Mouse (Mus musculus) neural tube, embryonic 12.5 days (tissue): ENCODE results near the gene Pilrb2. TPM values are rescaled to one million over a fixed set of nuclear protein-coding genes. Genes with fewer than 3 reads are reported as not detected.
"Not testable (repeated sequence)": the region's sequence is repeated elsewhere in the genome, so short reads cannot be mapped to it uniquely, and the experiment has no call there.

Source experiments
- ATAC-seq: fragments of 200-750 bp; cut with Nextera tagmentation; 2 replicates; pipeline ENCODE4 v1.8.0; 2017; ENCODE audit warnings: low read depth, mild to moderate bottlenecking, moderate TSS enrichment, moderate library complexity; ENCODE audit not compliant: low FRiP score
- H3K27ac ChIP-seq: fragments of 300-500 bp; sonication (generic); 2 replicates; pipeline ENCODE4 v1.5.1; 2016
- H3K27me3 ChIP-seq: fragments of 300-500 bp; sonication (generic); replicated peaks from 2 replicates; pipeline ENCODE4 v1.6.1; 2016; ENCODE audit warnings: mild to moderate bottlenecking
- H3K36me3 ChIP-seq: fragments of 300-500 bp; sonication (generic); 2 replicates; pipeline ENCODE4 v1.6.1; 2016; ENCODE audit warnings: mild to moderate bottlenecking
- H3K4me1 ChIP-seq: fragments of 300-500 bp; sonication (generic); 2 replicates; pipeline ENCODE4 v1.6.1; 2016
- H3K4me2 ChIP-seq: fragments of 300-500 bp; sonication (generic); replicated peaks from 2 replicates; pipeline ENCODE4 v1.6.1; 2016; ENCODE audit warnings: mild to moderate bottlenecking
- H3K4me3 ChIP-seq: fragments of 300-500 bp; sonication (generic); 2 replicates; pipeline ENCODE4 v1.5.1; 2016
- H3K9ac ChIP-seq: fragments of 300-500 bp; sonication (generic); 2 replicates; pipeline ENCODE4 v1.6.1; 2016; ENCODE audit warnings: mild to moderate bottlenecking
- H3K9me3 ChIP-seq: fragments of 300-500 bp; sonication (generic); 2 replicates; pipeline ENCODE4 v1.6.1; 2016; ENCODE audit warnings: mild to moderate bottlenecking
- WGBS: fragments of 180-500 bp; shearing (Covaris S2); methylation state at CpG from one replicate; pipeline ENCODE4 v1.1.7; 2016; 5-methylcytosine and 5-hydroxymethylcytosine counted together
- polyA plus RNA-seq: library from polyadenylated mRNA; unstranded; fragments of >200 nt; fragmentation: Nextera tagmentation; extraction: Ambion mirVana; gene quantifications from 2 replicates; pipeline ENCODE4 v1.2.1, GENCODE M21; 2016

Gene Pilrb2
- polyA plus RNA-seq: not detected in 2 replicates

DNA sequence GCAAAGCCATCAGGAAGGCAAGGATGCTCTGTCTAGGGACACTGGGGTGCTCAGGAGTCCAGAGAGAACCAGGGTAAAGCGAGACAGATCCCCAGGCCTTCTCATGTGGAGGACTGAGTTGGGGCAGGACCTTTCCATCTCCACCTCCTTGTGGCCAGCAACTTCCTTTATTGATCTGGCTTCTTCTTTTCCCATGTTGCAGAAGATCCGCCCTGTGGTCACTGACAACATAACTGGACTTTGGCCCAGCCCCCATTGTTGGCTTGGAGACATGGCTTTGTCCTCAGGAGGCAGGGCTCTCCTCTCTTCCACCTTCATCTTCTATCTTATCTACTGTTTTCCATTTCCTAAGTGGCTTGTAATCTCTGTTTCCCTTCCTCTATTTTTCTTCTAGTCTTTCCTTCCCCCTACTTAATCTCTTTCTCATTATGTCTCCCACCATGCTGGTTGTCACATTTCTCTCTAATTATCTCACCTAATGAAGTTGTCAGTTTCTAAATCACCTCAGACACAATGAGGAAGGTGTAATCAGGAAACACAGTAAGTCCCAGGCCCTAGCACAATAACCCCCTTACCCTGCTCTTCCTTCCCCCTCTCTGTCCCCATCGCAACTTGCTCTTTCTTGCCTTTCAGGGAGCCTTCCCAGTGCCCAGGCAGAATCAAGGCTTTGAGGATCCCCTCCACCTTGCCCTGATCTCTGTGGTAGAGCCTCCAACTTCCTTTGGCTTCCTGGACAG is at the start of gene Pilrb2:
TSS of gene Pilrb2 (minus strand) at position 172 of the 737 bp plus-strand sequence.
- 71% methylated on average over 3 of the region's 3 CpGs for WGBS
- not testable (repeated sequence) for H3K9ac ChIP-seq, H3K4me1 ChIP-seq, H3K36me3 ChIP-seq, ATAC-seq, H3K27ac ChIP-seq, H3K4me3 ChIP-seq, H3K27me3 ChIP-seq, H3K9me3 ChIP-seq, H3K4me2 ChIP-seq

DNA sequence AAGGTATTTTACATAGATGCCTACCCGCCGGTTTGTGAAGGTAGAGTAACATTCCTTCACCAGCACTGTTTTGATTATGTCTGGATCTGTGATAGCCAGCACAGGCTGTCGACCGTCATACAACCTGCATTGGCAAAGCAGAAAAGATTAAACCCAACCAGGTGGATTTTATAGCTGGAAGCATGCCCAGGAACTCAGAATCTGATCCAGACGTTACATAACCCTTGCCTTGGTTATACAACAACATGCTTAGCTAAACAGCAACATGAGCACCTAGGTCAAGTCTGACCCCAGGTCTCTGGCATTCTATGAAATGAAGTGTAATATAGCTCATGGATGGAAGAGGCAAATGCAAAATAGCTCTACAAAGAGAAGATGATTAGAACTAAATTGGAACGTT is 43.9 kb upstream of the Pilrb2 start:
- Histone ChIP-seq H3K27ac (no peak overlapping the region), H3K9me3 (no peaks in the 10 kb centered on the region), H3K4me3 (no peak overlapping the region), H3K4me2 (no peak overlapping the region), H3K36me3 (no peaks in the 10 kb centered on the region), H3K9ac (no peak overlapping the region), H3K27me3 (no peaks in the 10 kb centered on the region), H3K4me1 (no peaks in the 10 kb centered on the region)
- no peak for ATAC-seq
- WGBS: 83% methylated on average over 6 of the region's 6 CpGs

DNA sequence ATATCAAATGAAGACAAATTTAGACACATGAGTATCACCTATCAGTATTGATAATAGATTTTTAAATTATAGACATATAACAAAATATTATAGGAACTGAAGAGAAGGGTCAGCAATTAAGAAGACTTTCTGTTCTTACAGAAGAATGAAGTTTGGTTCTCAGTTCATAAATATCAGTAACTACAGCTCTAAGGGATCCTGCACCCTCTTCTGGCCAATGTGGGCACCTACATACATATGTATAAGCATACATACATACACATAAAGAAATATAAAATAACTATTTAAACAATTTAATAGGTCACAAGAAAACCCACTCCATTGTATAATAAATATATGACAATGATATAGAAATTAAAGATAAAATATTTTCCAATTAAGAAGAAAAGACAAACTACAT is 42.9 kb upstream of the Pilrb2 start:
- Histone ChIP-seq H3K4me3 (no peak overlapping the region), H3K4me2 (no peak overlapping the region), H3K9ac (no peak overlapping the region), H3K36me3 (no peaks in the 10 kb centered on the region), H3K27me3 (no peaks in the 10 kb centered on the region), H3K27ac (no peak overlapping the region), H3K9me3 (no peaks in the 10 kb centered on the region), H3K4me1 (no peaks in the 10 kb centered on the region)
- ATAC-seq: no peak

GRCm38 (mm10) chr5:137909564-137910262 is 38.1 kb upstream of the Pilrb2 start:
- no peak overlapping the region for H3K4me2 ChIP-seq
- H3K4me3 ChIP-seq: no peak overlapping the region
- no peaks in the 10 kb centered on the region for H3K9me3 ChIP-seq
- H3K27me3 ChIP-seq: no peaks in the 10 kb centered on the region
- H3K36me3 ChIP-seq: no peaks in the 10 kb centered on the region
- no peaks in the 10 kb centered on the region for H3K4me1 ChIP-seq
- 84% methylated on average over 3 of the region's 3 CpGs for WGBS
- ATAC-seq: no peak
- no peak overlapping the region for H3K9ac ChIP-seq
- no peak overlapping the region for H3K27ac ChIP-seq

- WGBS: 88% methylated on average over 1 of the region's 1 CpGs
- Histone ChIP-seq H3K4me3 (no peak overlapping the region), H3K9me3 (no peaks in the 10 kb centered on the region), H3K27ac (no peak overlapping the region), H3K4me2 (no peak overlapping the region), H3K36me3 (no peaks in the 10 kb centered on the region), H3K9ac (no peak overlapping the region), H3K27me3 (no peaks in the 10 kb centered on the region), H3K4me1 (no peaks in the 10 kb centered on the region)
- ATAC-seq: no peak
Observed at GRCm38 (mm10) chr5:137897812-137898211, 26.2 kb upstream of the Pilrb2 start.

- Histone ChIP-seq H3K36me3 (no peaks in the 10 kb centered on the region), H3K4me3 (no peak overlapping the region), H3K4me1 (no peaks in the 10 kb centered on the region), H3K27me3 (no peaks in the 10 kb centered on the region), H3K4me2 (no peak overlapping the region), H3K9me3 (no peaks in the 10 kb centered on the region), H3K9ac (no peak overlapping the region), H3K27ac (no peak overlapping the region)
- ATAC-seq: no peak
- WGBS: 57% methylated on average over 1 of the region's 1 CpGs
Observed at GRCm38 (mm10) chr5:137892954-137893353, 21.3 kb upstream of the Pilrb2 start.

- 96% methylated on average over 1 of the region's 1 CpGs for WGBS
- Histone ChIP-seq H3K4me1 (no peaks in the 10 kb centered on the region), H3K4me3 (no peak overlapping the region), H3K9me3 (no peaks in the 10 kb centered on the region), H3K36me3 (no peaks in the 10 kb centered on the region), H3K27me3 (no peaks in the 10 kb centered on the region), H3K27ac (no peak overlapping the region), H3K9ac (no peak overlapping the region), H3K4me2 (no peak overlapping the region)
- no peak for ATAC-seq
Observed at GRCm38 (mm10) chr5:137887666-137888065, 16.1 kb upstream of the Pilrb2 start.

GRCm38 (mm10) chr5:137885894-137886293 is 14.3 kb upstream of the Pilrb2 start:
- Histone ChIP-seq H3K27ac (no peak overlapping the region), H3K4me3 (no peak overlapping the region), H3K4me2 (no peak overlapping the region), H3K9ac (no peak overlapping the region), H3K9me3 (no peaks in the 10 kb centered on the region), H3K27me3 (no peaks in the 10 kb centered on the region), H3K36me3 (no peaks in the 10 kb centered on the region), H3K4me1 (no peaks in the 10 kb centered on the region)
- ATAC-seq: no peak
- 16% methylated on average over 2 of the region's 2 CpGs for WGBS

- 86% methylated on average over 3 of the region's 3 CpGs for WGBS
Observed at GRCm38 (mm10) chr5:137883345-137883744, 11.7 kb upstream of the Pilrb2 start.

DNA sequence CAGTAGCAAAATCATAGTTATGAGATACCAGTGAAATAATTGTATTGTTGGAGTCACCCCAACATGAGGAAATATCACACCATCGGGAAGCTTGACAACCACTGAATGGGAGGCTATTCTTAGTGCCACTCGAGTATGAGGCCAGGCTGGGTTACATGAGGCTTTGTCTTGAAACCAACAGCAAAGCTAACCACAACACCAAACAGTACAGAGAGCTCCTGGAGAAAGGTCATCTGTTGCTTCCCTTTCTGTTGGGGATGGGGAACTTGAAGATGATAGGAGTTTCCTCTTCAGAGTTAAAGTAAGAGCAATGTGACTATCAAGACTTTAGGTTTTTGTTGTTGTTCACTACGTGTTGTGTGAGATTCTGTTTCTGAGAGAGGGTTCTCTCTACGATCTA is 11.3 kb upstream of the Pilrb2 start:
- no peak for ATAC-seq
- H3K36me3 ChIP-seq: no peaks in the 10 kb centered on the region
- H3K4me1 ChIP-seq: no peaks in the 10 kb centered on the region
- H3K4me2 ChIP-seq: no peak overlapping the region
- no peaks in the 10 kb centered on the region for H3K27me3 ChIP-seq
- H3K4me3 ChIP-seq: no peak overlapping the region
- H3K9ac ChIP-seq: no peak overlapping the region
- H3K9me3 ChIP-seq: no peaks in the 10 kb centered on the region
- no peak overlapping the region for H3K27ac ChIP-seq
- 78% methylated on average over 4 of the region's 4 CpGs for WGBS

More at GRCm38 (mm10) chr5:137883345-137883744, 11.7 kb upstream of the Pilrb2 start:
- ATAC-seq: no peak
- no peak overlapping the region for H3K4me2 ChIP-seq
- H3K27me3 ChIP-seq: no peaks in the 10 kb centered on the region
- no peaks in the 10 kb centered on the region for H3K4me1 ChIP-seq
- no peak overlapping the region for H3K27ac ChIP-seq
- H3K4me3 ChIP-seq: no peak overlapping the region
- no peaks in the 10 kb centered on the region for H3K36me3 ChIP-seq
- H3K9me3 ChIP-seq: no peaks in the 10 kb centered on the region
- H3K9ac ChIP-seq: no peak overlapping the region

DNA sequence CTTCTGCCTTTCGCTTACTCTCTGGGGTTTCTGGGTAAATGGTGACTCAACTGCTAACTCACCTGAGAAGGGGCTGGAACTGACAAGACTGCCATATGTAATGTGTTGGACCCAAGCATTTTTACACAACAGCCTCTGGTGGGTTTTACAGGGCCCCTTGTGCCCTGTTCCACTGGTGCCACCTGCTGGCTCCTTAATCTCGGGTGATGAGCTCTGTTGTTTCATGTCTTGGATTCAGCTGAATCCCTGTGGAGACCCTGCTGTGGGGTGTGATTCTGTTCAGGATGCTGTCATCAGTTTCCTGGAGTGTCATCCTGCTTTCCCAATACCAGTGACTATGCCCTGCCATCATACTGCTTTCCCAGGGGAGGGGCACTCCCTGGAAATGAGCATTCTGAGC is 6.2 kb upstream of the Pilrb2 start:
- H3K27me3 ChIP-seq: no peaks in the 10 kb centered on the region
- H3K9me3 ChIP-seq: no peaks in the 10 kb centered on the region
- WGBS: 51% methylated on average over 2 of the region's 2 CpGs
- H3K27ac ChIP-seq: no peak overlapping the region
- no peak overlapping the region for H3K9ac ChIP-seq
- H3K4me1 ChIP-seq: no peaks in the 10 kb centered on the region
- no peak overlapping the region for H3K4me3 ChIP-seq
- no peak overlapping the region for H3K4me2 ChIP-seq
- H3K36me3 ChIP-seq: no peaks in the 10 kb centered on the region
- ATAC-seq: no peak

- no peak overlapping the region for H3K4me3 ChIP-seq
- no peak for ATAC-seq
- no peak overlapping the region for H3K27ac ChIP-seq
- no peak overlapping the region for H3K9ac ChIP-seq
- WGBS: 86% methylated on average over 2 of the region's 2 CpGs
- no peaks in the 10 kb centered on the region for H3K4me1 ChIP-seq
- H3K36me3 ChIP-seq: no peaks in the 10 kb centered on the region
- H3K27me3 ChIP-seq: no peaks in the 10 kb centered on the region
- no peak overlapping the region for H3K4me2 ChIP-seq
- no peaks in the 10 kb centered on the region for H3K9me3 ChIP-seq
Observed at GRCm38 (mm10) chr5:137875054-137875453, 3.4 kb upstream of the Pilrb2 start.

GRCm38 (mm10) chr5:137872381-137872702 is 727 bp upstream of the Pilrb2 start:
- ATAC-seq, H3K27me3 ChIP-seq, H3K9ac ChIP-seq, H3K36me3 ChIP-seq, H3K4me1 ChIP-seq, H3K9me3 ChIP-seq, H3K4me3 ChIP-seq, H3K27ac ChIP-seq, H3K4me2 ChIP-seq: not testable (repeated sequence)
- WGBS: 32% methylated on average over 1 of the region's 1 CpGs
